Mouse (Mus musculus) bone marrow, adult 2 months (tissue): Measurements from ENCODE around the gene Klhl2. TPM values are rescaled to one million over a fixed set of nuclear protein-coding genes. Genes with fewer than 3 reads are reported as not detected.

Source experiments
- H3K27ac ChIP-seq: fragments of 200-500 bp; 2 replicates; pipeline ENCODE4 v1.5.1; 2012; ENCODE audit warnings: low read depth, mild to moderate bottlenecking, control low read depth, inconsistent platforms, low read length; ENCODE audit not compliant: control insufficient read depth, poor library complexity, insufficient read depth
- H3K4me1 ChIP-seq: fragments of 200-500 bp; 2 replicates; pipeline ENCODE4 v1.6.1; 2011; ENCODE audit warnings: low read length; ENCODE audit not compliant: control insufficient read depth, insufficient read depth
- H3K4me3 ChIP-seq: fragments of 200-500 bp; replicated peaks from 2 replicates; pipeline ENCODE3; 2011; ENCODE audit warnings: mild to moderate bottlenecking, low read depth, low read length, control low read depth; ENCODE audit not compliant: control insufficient read depth
- CTCF ChIP-seq: fragments of 200-500 bp; IDR thresholded peaks from 2 replicates; pipeline ENCODE4 v1.5.1; 2011; ENCODE audit warnings: low read length, control low read depth; ENCODE audit not compliant: control insufficient read depth, insufficient read depth
- POLR2A ChIP-seq: fragments of 200-500 bp; IDR thresholded peaks from 2 replicates; pipeline ENCODE4 v1.6.1; 2011; ENCODE audit warnings: low read depth, mild to moderate bottlenecking, control low read depth, low read length, borderline replicate concordance; ENCODE audit not compliant: control insufficient read depth
- WGBS: fragments of 180-500 bp; shearing (Covaris S2); methylation state at CpG from one replicate; pipeline ENCODE4 v1.1.7; 2018; 5-methylcytosine and 5-hydroxymethylcytosine counted together
- polyA plus RNA-seq: library from polyadenylated mRNA; stranded (reverse); fragments of >200 nt; gene quantifications from 2 replicates; pipeline ENCODE4 v1.2.4, GENCODE M21; 2011; ENCODE audit warnings: low replicate concordance; ENCODE audit not compliant: missing spikeins, insufficient read depth, insufficient read length

The Klhl2 gene
- polyA plus RNA-seq, 1 experiment: 6.2 TPM

DNA sequence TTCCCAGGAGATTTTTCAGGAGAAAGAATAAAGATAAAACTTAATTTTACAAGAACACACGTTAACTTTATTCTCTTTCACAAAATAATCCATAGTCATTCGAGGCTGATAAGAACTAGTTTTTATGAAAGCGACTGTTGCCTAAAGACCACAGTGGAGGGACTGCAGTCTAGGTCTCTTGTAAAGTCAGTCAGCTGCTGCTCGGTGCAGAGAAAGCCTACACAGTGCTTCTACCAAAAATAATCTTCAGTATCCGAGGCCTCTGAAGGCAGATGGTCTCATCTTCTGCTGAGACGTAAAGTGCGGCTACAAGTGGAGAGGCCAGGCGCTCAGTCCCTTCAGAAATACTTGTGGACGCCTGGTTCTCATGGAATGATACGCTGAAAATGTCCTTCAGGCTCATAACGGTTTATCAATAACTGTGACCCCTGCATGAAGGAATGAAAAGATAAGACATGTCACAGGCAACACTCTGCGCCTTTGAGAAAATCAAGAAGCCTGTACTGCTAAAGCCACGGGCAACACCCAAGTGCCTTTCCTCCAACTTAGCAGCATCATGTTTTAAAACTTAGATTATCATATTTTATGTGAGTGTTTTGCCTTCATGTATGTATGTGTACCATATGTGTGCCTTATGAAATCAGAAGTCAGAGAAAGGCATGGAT is 109.1 kb downstream of the Klhl2 start:
- H3K27ac ChIP-seq: no peak overlapping the region
- no peaks in the 10 kb centered on the region for H3K4me1 ChIP-seq
- TF ChIP-seq POLR2A (no peak), CTCF (no peak)
- 70% methylated on average over 13 of the region's 13 CpGs for whole genome bisulfite sequencing
- H3K4me3 ChIP-seq: no peak overlapping the region

DNA sequence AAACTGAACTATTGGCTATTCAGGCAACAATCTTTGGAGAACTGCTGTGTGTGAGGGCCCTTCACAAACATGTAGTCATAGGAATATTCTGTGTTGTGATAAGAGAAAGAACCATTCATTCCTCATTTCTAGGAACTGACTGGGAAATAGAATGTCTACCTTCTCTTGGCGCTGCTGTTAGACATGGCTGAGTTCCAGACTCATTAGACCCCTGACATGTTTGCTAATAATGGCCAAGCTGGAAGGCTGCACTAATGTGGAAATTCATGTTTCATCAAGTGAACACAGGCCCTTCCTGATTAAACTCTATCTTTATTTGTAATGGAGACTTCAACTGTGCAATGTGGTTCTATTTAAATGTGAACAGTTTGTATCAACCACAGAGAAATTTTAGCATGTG is 110.9 kb downstream of the Klhl2 start:
- Histone ChIP-seq H3K4me1 (no peaks in the 10 kb centered on the region), H3K27ac (no peak overlapping the region), H3K4me3 (no peak overlapping the region)
- WGBS: 83% methylated on average over 1 of the region's 1 CpGs
- TF ChIP-seq POLR2A: no peak
- no peak for TF ChIP-seq CTCF

DNA sequence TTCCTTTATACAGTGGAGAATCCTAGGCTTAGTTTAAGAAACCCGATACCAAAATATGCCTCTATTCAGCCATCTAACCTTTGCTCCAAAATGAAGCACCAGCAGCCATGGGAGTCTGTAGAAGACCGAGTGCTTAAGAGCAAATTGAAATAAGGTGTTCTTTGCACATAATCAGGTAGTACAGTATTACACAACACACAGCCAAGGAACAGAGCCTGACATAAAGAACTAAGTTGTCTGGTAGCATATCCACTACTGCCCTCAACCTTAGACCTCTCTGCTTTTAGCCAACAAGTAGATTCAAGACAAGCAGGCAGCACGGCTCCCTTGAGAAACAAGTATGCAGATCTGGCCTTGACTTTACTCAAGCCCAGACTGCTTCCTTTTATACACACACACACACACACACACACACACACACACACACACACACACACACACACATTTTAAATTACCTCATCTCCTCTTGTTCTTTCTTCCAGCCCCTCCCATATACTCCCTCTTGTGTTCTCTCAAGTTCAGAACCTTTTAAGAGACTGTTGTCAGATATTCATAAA is 113.0 kb downstream of the Klhl2 start:
- WGBS: 68% methylated on average over 3 of the region's 3 CpGs
- no peak overlapping the region for H3K4me3 ChIP-seq
- H3K4me1 ChIP-seq: peaks cover 3% of the 10 kb centered on the region; the same call in 1 of the 2 replicates
- TF ChIP-seq POLR2A: no peak
- TF ChIP-seq CTCF: no peak
- H3K27ac ChIP-seq: no peak overlapping the region

DNA sequence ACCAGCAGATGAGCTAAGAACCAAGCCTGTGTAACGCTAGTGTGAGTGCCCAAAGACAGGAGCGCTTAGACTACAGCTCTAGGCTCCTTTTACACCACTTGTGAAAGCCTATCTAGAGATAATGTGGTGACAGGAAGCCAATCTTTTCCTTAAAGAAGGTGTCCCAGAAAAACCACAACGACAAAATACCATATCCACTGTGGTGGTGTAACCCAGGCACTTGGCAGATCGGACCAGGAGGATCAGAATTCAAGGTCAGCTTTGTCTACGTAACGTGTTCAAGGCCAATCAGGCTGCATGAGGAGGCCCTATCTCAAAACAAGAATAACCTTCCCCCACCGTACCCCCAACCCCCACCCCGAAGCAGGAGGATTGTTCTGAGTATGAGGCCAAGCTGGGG is 114.7 kb downstream of the Klhl2 start:
- no peak overlapping the region for H3K4me3 ChIP-seq
- 55% methylated on average over 8 of the region's 8 CpGs for WGBS
- H3K4me1 ChIP-seq: peaks cover 3% of the 10 kb centered on the region; the same call in 1 of the 2 replicates
- H3K27ac ChIP-seq: no peak overlapping the region
- TF ChIP-seq POLR2A: no peak
- no peak for TF ChIP-seq CTCF

DNA sequence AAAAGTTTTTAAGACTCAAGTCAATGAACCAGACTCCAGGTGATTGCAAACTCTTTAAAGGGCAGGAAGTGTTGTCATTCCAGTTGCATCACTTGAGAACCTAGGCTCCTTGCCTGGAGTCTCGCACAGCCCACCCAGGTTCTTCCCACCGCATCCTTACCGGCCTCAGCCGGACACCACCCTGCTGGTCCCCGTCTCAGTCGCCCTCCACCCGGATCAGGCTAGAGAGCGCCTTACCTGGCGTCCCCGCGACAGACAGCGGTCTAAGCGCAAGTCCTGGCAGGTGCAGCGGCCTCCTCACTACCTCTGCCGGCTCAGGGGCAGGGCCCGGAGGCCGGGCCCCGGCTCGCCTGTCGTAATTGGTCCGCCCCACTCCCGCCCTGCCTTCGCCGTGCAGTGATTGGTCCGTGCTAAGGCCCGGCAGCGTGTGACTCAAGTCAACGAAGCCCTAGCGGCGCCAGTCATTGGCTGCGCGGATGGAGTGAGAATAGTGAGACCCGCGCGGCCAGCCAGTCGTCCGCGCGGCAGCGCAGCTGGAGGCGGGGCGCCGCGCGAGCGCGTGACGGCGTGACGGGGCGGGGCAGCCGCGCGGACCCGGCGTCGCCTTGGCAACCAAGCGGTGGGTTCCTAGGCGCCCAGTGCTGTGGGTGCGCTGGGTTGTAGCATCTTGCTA is 116.4 kb downstream of the Klhl2 start, which contains the start of gene Msmo1:
Gene Msmo1 (minus strand): TSS at position 522 of the 673 bp plus-strand sequence.
- peaks cover 3% of the 10 kb centered on the region; the same call in 1 of the 2 replicates for H3K4me1 ChIP-seq
- 1% methylated on average over 60 of the region's 60 CpGs for WGBS
- peak within 1 kb of the TSS; percentile 74 for H3K27ac ChIP-seq
- TF ChIP-seq CTCF (no peak), POLR2A (peak; percentile 72; the same call in 1 of the 2 replicates)
- H3K4me3 ChIP-seq: peak within 1 kb of the TSS; percentile 92

DNA sequence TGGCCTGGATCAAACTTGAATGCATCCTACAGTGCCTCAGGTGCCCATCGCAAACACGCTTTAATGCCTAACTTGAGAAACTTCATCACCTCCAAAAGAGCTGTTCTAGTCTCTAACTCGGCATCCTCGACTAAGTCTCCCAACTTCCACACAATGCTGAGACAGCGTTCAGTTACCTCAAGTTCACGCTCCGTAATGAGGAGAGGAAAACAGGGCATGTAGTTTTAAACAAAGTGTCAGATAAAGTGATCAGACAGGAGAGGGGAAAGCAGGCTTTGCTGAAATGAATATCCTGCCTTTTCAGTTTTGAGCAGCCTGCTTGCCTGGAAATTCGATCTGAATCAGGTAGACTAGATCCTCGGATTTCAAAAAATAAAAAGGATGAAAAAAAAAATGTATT is 117.2 kb downstream of the Klhl2 start:
- Histone ChIP-seq H3K4me1 (peaks cover 3% of the 10 kb centered on the region; the same call in 1 of the 2 replicates), H3K4me3 (peak overlapping the region; percentile 92), H3K27ac (no peak overlapping the region)
- TF ChIP-seq CTCF: no peak
- no peak for TF ChIP-seq POLR2A
- 17% methylated on average over 9 of the region's 9 CpGs for WGBS

DNA sequence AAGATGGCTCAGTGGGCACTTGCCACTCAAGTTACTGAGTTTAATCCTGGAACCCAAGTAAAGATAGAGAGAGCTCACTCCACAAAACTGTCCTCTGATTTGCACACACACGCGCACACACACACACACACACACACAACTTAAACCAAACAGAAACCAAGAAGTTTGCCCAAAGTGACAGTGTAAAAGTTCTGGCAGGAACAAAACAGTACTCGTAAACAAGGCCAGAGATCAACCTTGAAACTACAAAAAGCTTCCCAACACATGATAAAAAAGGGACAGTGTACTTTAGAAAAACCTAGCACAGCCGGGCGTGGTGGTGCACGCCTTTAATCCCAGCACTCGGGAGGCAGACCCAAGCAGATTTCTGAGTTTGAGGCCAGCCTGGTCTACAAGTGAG is 121.7 kb downstream of the Klhl2 start:
- Histone ChIP-seq H3K27ac (no peak overlapping the region), H3K4me3 (no peak overlapping the region), H3K4me1 (peaks cover 3% of the 10 kb centered on the region; the same call in 1 of the 2 replicates)
- WGBS: 89% methylated on average over 7 of the region's 7 CpGs
- no peak for TF ChIP-seq CTCF
- TF ChIP-seq POLR2A: no peak

DNA sequence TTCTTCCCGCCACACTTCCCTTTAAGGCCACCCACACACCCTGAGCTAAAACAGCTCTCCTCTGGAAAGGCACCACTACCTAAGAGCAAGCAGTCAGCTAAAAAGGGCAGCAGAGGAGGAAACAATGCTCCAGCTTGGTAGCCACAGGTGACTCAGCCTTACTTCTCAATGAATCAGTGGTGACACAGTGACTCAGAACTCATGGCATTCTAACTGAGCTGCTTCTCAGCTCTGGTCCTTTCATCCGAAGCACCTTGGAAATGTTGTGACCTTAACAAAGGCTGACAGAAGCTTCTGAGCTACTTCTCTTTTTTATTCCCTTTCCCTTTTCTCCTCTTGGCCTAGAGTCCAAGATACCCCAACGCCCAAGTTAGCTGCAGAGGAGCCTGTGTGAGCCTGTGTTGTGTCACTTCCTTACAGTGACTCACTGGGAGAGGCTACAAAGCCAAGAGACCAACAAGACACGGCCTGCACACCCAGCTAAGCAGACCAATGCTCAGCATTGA is 123.6 kb downstream of the Klhl2 start:
- Histone ChIP-seq H3K27ac (no peak overlapping the region), H3K4me3 (no peak overlapping the region), H3K4me1 (no peaks in the 10 kb centered on the region)
- TF ChIP-seq POLR2A (no peak), CTCF (no peak)
- WGBS: 32% methylated on average over 4 of the region's 4 CpGs
